Mouse (Mus musculus) ES-E14 (cell line): ENCODE data around the gene Mad1l1.

Experiments
- CHD2 ChIP-seq: IDR thresholded peaks from 2 replicates; pipeline ENCODE4 v1.6.1; 2014; ENCODE audit warnings: mild to moderate bottlenecking, low read depth, low read length, inconsistent platforms
- HCFC1 ChIP-seq: IDR thresholded peaks from 2 replicates; pipeline ENCODE4 v1.6.1; 2012; ENCODE audit warnings: low read length, inconsistent platforms, borderline replicate concordance; ENCODE audit not compliant: insufficient read depth
- MAFK ChIP-seq: IDR thresholded peaks from 2 replicates; pipeline ENCODE4 v1.6.1; 2014; ENCODE audit warnings: mild to moderate bottlenecking, low read depth, low read length, inconsistent platforms; ENCODE audit not compliant: insufficient read depth
- ZNF384 ChIP-seq: IDR thresholded peaks from 2 replicates; pipeline ENCODE4 v1.6.1; 2012; ENCODE audit warnings: low read depth, low read length, inconsistent platforms

GRCm38 (mm10) chr5:140053626-140054025 is 267.7 kb downstream of the Mad1l1 start:
- TF ChIP-seq CHD2 (no peak), MAFK (no peak), ZNF384 (no peak), HCFC1 (no peak)
